ENCODE assay signal across 10 mouse cellular contexts in the genomic region with DNA sequence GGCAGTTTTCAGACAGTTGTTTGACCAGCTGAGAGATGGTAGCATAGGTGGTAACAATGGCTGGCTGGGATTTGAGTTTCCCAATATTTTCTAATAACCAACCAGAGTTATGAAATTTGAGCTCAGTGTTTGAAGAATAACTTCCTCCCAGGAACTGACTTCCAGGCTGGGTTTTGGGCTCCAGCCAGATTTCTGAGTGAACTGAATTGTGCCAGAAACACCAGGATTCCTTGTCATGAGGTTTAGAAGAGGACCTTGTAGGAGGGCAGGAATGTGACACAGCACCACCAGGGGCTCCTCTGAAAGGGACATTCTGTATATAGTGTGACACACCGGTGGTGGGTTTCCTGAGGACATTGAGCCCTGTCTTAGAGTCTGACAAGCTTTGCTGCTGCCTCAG. TPM values are rescaled to one million over a fixed set of nuclear protein-coding genes. Genes with fewer than 3 reads are reported as not detected.
DNase-seq lines count a peak whose midpoint lies in the region; ATAC-seq lines count a peak whose summit lies in the region.
"Had no signal": no experiment of that assay in that cellular context is flagged by ENCODE, and none has a peak within 500 bp of the region (broad histone marks: within the 10 kb centered on the region; RNA-seq: fewer than 3 reads in every experiment).

No protein-coding gene starts in this region.

- peak; percentile 9 for DNase-seq in gastrocnemius, adult 18-20 months (ENCODE audit: low spot score)
- DNase-seq in gastrocnemius, postnatal 36 days = no peak
- peak; percentile 12 for DNase-seq in right cerebral cortex, postnatal 14 days
- DNase-seq in right cerebral cortex, postnatal 4 days = no peak
- DNase-seq in kidney, postnatal 25 days = peak; percentile 66 to 74
- no peak for DNase-seq in spleen, postnatal 36 days (ENCODE audit: low spot score in 2 of 2)

- no peak overlapping the region for H3K4me3 ChIP-seq in hindbrain, embryonic 12.5 days
- H3K4me3 ChIP-seq in hindbrain, embryonic 13.5 days = no peak overlapping the region
- H3K4me3 ChIP-seq: neural tube, embryonic 12.5 days had no signal

- no peaks in the 10 kb centered on the region for H3K27me3 ChIP-seq in hindbrain, embryonic 12.5 days
- no peaks in the 10 kb centered on the region for H3K27me3 ChIP-seq in hindbrain, embryonic 13.5 days
- H3K27me3 ChIP-seq: neural tube, embryonic 12.5 days had no signal

- no peaks in the 10 kb centered on the region for H3K36me3 ChIP-seq in hindbrain, embryonic 12.5 days
- no peaks in the 10 kb centered on the region for H3K36me3 ChIP-seq in hindbrain, embryonic 13.5 days
- H3K36me3 ChIP-seq: neural tube, embryonic 12.5 days had no signal

- H3K9me3 ChIP-seq in hindbrain, embryonic 12.5 days (replicated peaks) = no peaks in the 10 kb centered on the region
- H3K9me3 ChIP-seq in hindbrain, embryonic 13.5 days = no peaks in the 10 kb centered on the region
- H3K9me3 ChIP-seq: neural tube, embryonic 12.5 days had no signal

- no peak for ATAC-seq in hindbrain, embryonic 12.5 days (ENCODE audit: low FRiP score)
- ATAC-seq in hindbrain, embryonic 13.5 days (ENCODE audit: low FRiP score) = no peak

- H3K27ac ChIP-seq in hindbrain, embryonic 12.5 days = no peak overlapping the region
- H3K27ac ChIP-seq in hindbrain, embryonic 13.5 days = no peak overlapping the region
- H3K27ac ChIP-seq: macrophage; neural tube, embryonic 12.5 days had no signal

- no peak overlapping the region for H3K9ac ChIP-seq in hindbrain, embryonic 12.5 days
- no peak overlapping the region for H3K9ac ChIP-seq in hindbrain, embryonic 13.5 days
- H3K9ac ChIP-seq: neural tube, embryonic 12.5 days had no signal

- WGBS in hindbrain, embryonic 12.5 days = 72% methylated on average over 1 of the region's 1 CpGs
- WGBS in hindbrain, embryonic 13.5 days = 64% methylated on average over 1 of the region's 1 CpGs

- intact Hi-C loops in gastrocnemius, postnatal 36 days (cut with DNase I) = no loop called here

- no peak overlapping the region for H3K4me2 ChIP-seq in hindbrain, embryonic 12.5 days (replicated peaks)
- H3K4me2 ChIP-seq in hindbrain, embryonic 13.5 days = no peak overlapping the region
- H3K4me2 ChIP-seq: neural tube, embryonic 12.5 days had no signal

- H3K4me1 ChIP-seq in hindbrain, embryonic 12.5 days = no peaks in the 10 kb centered on the region; the same call in 1 of the 2 replicates
- H3K4me1 ChIP-seq in hindbrain, embryonic 13.5 days (replicated peaks) = no peaks in the 10 kb centered on the region
- H3K4me1 ChIP-seq: neural tube, embryonic 12.5 days had no signal

RNA-seq across cellular contexts. Expression of a gene that starts 36.9 kb away (rescaled TPM):
- 1 to 10 TPM; 2.7 to 3.4 TPM for total RNA-seq in gastrocnemius, adult 18-20 months (2021)
- total RNA-seq in gastrocnemius, postnatal 36 days (2021) = 1 to 10 TPM; 2.1 TPM
- polyA plus RNA-seq in hindbrain, embryonic 12.5 days (2016; fragmentation: Nextera tagmentation; extraction: Ambion mirVana) = 1.4 and 1.6 TPM in 2 replicates
- polyA plus RNA-seq in hindbrain, embryonic 13.5 days (2015; fragmentation: Nextera tagmentation; extraction: Ambion mirVana) = 0.74 and 0.98 TPM in 2 replicates

Comparison
In these comparisons a context has a peak if more than half of its experiments do, and no peak if none do; other contexts are left out.
1. DNase-seq: peak in gastrocnemius, adult 18-20 months (single experiment), right cerebral cortex, postnatal 14 days (single experiment) and kidney, postnatal 25 days (2 of 2); none in gastrocnemius, postnatal 36 days (0 of 2), right cerebral cortex, postnatal 4 days (single experiment) and spleen, postnatal 36 days (0 of 2).